Mouse (Mus musculus): ENCODE measurements around the gene Tgfb1.

DNA sequence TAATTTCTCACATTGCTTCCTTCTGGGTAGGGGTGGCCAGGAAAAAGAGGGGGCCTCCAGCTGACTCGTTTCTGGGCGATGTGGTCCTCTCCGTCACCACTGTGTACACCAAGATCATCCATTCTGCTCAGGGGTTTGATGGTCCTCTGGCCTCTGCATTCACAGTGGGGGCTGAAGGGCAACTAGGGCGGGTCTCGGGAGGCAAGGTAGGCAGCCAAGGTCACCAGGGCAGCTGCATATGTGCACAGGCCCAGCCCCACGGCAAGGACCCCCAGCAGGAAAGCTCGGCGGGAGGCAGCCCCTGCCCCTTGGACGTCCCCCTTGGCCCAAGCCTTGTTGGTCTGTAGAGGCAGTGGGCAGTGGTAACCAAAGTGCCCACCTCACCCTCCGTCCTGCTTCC is 17.6 kb upstream of the Tgfb1 start:
- TF ChIP-seq CTCF (IDR thresholded peaks at IDR 0.05; ENCODE audit: low read depth): no peak
- TF ChIP-seq EP300 (IDR thresholded peaks at IDR 0.05; ENCODE audit: low read depth): no peak
